Mouse (Mus musculus): Measurements from ENCODE around the gene Rbms3. TPM values are rescaled to one million over a fixed set of nuclear protein-coding genes. Genes with fewer than 3 reads are reported as not detected.

The Rbms3 gene
- total and polyA plus RNA-seq, 3 experiments: 8.1 to 12.5 (median 8.8) TPM

DNA sequence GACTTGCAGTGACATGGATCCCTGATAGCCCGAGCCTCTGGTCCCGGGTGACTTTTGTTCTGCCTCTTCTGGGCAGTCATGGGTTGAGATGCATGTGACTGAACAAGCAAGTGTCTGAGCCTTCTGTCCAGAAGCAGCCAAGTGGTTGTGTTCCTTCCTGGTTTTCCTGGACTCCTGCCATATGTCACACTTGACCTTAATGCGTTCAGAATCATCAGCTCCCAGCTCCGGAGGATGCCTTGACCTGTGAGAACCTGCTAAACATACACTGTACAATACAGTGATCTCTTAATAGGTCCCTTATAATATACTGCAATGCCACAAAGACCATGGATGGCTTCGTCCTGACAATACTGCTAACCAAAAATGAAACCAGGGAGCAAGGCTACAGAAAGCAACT, 798.3 kb downstream of the Rbms3 start:
- no peak for DNase-seq
- Histone ChIP-seq H3K9ac (ENCODE audit: low read depth, low read length) (no peak overlapping the region), H3K27ac (no peak overlapping the region; the same call in 1 of the 2 replicates), H3K36me3 (ENCODE audit: control insufficient read depth, insufficient read depth, low read length) (no peaks in the 10 kb centered on the region), H3K4me1 (ENCODE audit: control insufficient read depth, insufficient read depth, low read length) (peaks cover 1% of the 10 kb centered on the region), H3K79me2 (replicated peaks; ENCODE audit: control insufficient read depth, insufficient read depth, low read length) (no peaks in the 10 kb centered on the region), H3K4me3 (no peak overlapping the region), H3K27me3 (ENCODE audit: control insufficient read depth, insufficient read depth, low read length) (no peaks in the 10 kb centered on the region)
- intact Hi-C loops (cut with DNase I): no loop called here
- no peak for TF ChIP-seq EP300 (IDR thresholded peaks at IDR 0.05; ENCODE audit: insufficient read depth, low read depth, low read length)
- TF ChIP-seq POLR2A (IDR thresholded peaks at IDR 0.05; ENCODE audit: insufficient read depth, low read depth, low read length): no peak
- TF ChIP-seq CTCF (IDR thresholded peaks at IDR 0.05): no peak
- WGBS: 27% methylated on average over 5 of the region's 5 CpGs

DNA sequence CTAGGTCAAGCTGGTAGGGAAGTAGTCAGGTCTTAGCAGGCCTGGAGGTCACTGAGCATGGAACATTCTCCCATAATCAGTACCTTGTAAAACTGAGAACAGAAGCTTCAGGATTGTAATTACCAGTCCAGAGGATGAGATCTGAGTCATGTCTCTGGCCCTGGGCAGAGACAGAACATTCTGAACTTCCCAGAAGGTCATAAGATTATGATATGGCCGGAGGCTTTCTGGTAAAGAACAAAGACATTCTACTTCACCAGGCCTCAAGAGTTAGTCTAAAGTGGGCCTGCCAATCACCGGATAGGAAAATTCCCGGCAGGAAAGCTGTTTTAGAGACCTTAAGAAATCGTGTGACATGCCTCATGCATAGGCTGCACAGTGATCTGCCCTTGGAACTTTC, 799.8 kb downstream of the Rbms3 start:
- H3K79me2 ChIP-seq (replicated peaks; ENCODE audit: control insufficient read depth, insufficient read depth, low read length): no peaks in the 10 kb centered on the region
- no peak overlapping the region for H3K27ac ChIP-seq
- 61% methylated on average over 4 of the region's 4 CpGs for WGBS
- H3K27me3 ChIP-seq (ENCODE audit: control insufficient read depth, insufficient read depth, low read length): no peaks in the 10 kb centered on the region
- H3K9ac ChIP-seq (ENCODE audit: low read depth, low read length): no peak overlapping the region
- intact Hi-C loops (cut with DNase I): no loop called here
- H3K4me3 ChIP-seq: no peak overlapping the region
- TF ChIP-seq EP300 (IDR thresholded peaks at IDR 0.05; ENCODE audit: insufficient read depth, low read depth, low read length) (no peak), CTCF (IDR thresholded peaks at IDR 0.05) (no peak)
- peaks cover 1% of the 10 kb centered on the region for H3K4me1 ChIP-seq (ENCODE audit: control insufficient read depth, insufficient read depth, low read length)
- H3K36me3 ChIP-seq (ENCODE audit: control insufficient read depth, insufficient read depth, low read length): no peaks in the 10 kb centered on the region
- no peak for DNase-seq

DNA sequence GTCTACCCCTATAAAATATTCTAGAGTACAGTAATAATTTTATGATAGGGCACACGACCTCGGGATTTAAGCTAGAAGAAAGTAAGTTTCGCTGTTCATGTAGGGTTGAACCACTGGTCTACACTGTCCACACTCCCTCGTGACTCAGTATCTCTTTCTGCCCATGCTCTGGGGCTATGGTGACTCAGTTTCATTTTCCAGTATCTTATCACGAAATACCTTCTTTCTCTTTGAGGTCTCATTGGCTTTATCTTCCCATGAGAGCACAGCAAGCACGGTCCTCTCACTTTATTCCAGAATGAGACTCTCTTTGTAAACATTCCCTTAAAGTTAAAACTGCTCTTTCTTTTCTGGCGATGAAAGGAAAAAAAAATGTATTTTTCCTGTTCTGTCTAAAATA, 808.1 kb downstream of the Rbms3 start:
- TF ChIP-seq EP300 (IDR thresholded peaks at IDR 0.05; ENCODE audit: insufficient read depth, low read depth, low read length): no peak
- TF ChIP-seq POLR2A (IDR thresholded peaks at IDR 0.05; ENCODE audit: insufficient read depth, low read depth, low read length): no peak
- TF ChIP-seq CTCF (IDR thresholded peaks at IDR 0.05): no peak
- no peaks in the 10 kb centered on the region for H3K27me3 ChIP-seq (ENCODE audit: control insufficient read depth, insufficient read depth, low read length)
- no peak overlapping the region for H3K27ac ChIP-seq
- H3K4me1 ChIP-seq (ENCODE audit: control insufficient read depth, insufficient read depth, low read length): no peaks in the 10 kb centered on the region
- DNase-seq: no peak
- no peak overlapping the region for H3K4me3 ChIP-seq
- no peaks in the 10 kb centered on the region for H3K36me3 ChIP-seq (ENCODE audit: control insufficient read depth, insufficient read depth, low read length)
- no peak overlapping the region for H3K9ac ChIP-seq (ENCODE audit: low read depth, low read length)
- WGBS: 82% methylated on average over 7 of the region's 7 CpGs
- intact Hi-C loops (cut with DNase I): no loop called here
- H3K79me2 ChIP-seq (replicated peaks; ENCODE audit: control insufficient read depth, insufficient read depth, low read length): no peaks in the 10 kb centered on the region

DNA sequence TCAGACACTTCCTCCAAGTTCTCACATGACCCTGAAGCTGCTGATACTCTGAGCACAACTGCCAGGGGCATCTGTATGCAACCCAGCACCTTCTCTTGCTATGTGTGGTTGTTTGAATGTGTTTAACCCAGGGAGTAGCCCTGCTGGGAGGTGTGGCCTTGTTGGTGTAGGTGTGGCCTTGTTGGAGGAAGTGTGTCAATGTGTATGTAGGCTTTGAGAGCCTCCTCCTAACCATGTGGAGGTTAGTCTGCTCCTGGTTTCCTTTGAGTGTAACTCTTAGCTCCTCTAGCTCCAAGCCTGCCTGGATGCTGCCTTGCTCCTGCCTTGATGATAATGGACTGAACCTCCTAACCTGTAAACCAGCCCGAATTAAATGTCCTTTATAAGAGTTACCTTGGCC, 812.5 kb downstream of the Rbms3 start:
- Histone ChIP-seq H3K27ac (no peak overlapping the region), H3K4me1 (ENCODE audit: control insufficient read depth, insufficient read depth, low read length) (no peaks in the 10 kb centered on the region), H3K79me2 (replicated peaks; ENCODE audit: control insufficient read depth, insufficient read depth, low read length) (no peaks in the 10 kb centered on the region), H3K36me3 (ENCODE audit: control insufficient read depth, insufficient read depth, low read length) (no peaks in the 10 kb centered on the region), H3K27me3 (ENCODE audit: control insufficient read depth, insufficient read depth, low read length) (no peaks in the 10 kb centered on the region), H3K9ac (ENCODE audit: low read depth, low read length) (no peak overlapping the region), H3K4me3 (no peak overlapping the region)
- 75% methylated on average over 1 of the region's 1 CpGs for WGBS
- DNase-seq: no peak
- TF ChIP-seq EP300 (IDR thresholded peaks at IDR 0.05; ENCODE audit: insufficient read depth, low read depth, low read length): no peak
- TF ChIP-seq CTCF (IDR thresholded peaks at IDR 0.05): no peak
- no peak for TF ChIP-seq POLR2A (IDR thresholded peaks at IDR 0.05; ENCODE audit: insufficient read depth, low read depth, low read length)
- intact Hi-C loops (cut with DNase I): no loop called here

DNA sequence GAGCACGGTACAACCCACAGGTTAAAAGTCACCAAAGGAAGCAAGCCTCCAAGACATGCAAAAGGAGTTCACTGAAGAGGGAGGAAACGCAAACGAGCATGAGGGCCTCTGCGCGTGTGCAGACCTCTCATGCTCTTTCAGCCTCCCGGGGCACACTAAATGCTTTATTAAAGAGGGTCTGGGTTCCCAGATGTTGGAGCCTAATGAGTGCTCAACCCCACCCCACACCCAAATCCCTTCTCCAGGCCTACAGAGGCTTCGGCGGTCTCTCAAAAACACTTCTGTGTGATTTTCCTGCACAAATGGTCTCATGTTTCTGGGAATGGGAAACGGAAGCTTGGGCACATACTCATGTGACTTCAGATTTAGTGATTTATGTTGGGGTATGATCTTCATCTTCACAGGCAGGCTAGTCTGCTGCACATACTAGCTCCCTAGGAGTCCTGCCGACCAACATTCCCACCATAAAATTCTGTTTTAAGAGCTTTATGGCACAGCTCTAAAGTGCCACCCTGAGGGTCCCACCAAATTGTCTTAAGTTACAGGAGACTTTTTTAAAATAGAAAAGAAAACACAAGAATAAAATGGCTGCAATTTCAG, 815.1 kb downstream of the Rbms3 start:
- Histone ChIP-seq H3K4me1 (ENCODE audit: control insufficient read depth, insufficient read depth, low read length) (peaks cover 2% of the 10 kb centered on the region; the same call in 1 of the 2 replicates), H3K9ac (ENCODE audit: low read depth, low read length) (no peak overlapping the region), H3K79me2 (replicated peaks; ENCODE audit: control insufficient read depth, insufficient read depth, low read length) (no peaks in the 10 kb centered on the region), H3K27me3 (ENCODE audit: control insufficient read depth, insufficient read depth, low read length) (no peaks in the 10 kb centered on the region), H3K36me3 (ENCODE audit: control insufficient read depth, insufficient read depth, low read length) (no peaks in the 10 kb centered on the region), H3K4me3 (no peak overlapping the region), H3K27ac (no peak overlapping the region)
- WGBS: 83% methylated on average over 10 of the region's 10 CpGs
- no peak for TF ChIP-seq CTCF (IDR thresholded peaks at IDR 0.05)
- no peak for TF ChIP-seq EP300 (IDR thresholded peaks at IDR 0.05; ENCODE audit: insufficient read depth, low read depth, low read length)
- no peak for TF ChIP-seq POLR2A (IDR thresholded peaks at IDR 0.05; ENCODE audit: insufficient read depth, low read depth, low read length)
- no peak for DNase-seq
- intact Hi-C loops (cut with DNase I): no loop called here

DNA sequence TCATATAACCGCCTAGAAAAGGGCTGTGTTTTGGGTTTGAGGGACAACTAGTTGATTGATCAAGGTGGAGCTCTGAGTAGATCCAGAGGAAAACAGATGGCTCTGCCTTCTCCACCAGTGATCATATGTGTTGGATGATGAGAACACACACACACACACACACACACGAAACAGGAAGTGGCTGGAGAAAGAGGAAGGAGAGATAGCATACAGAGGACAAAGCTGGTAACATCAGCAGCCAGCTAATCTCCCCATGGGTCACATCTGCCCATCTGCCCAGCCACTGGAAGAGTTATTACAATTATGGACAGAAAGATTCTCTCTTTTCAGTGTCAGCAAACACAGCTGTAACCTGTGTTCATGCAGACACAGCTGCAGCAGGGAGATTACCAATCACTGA, 816.3 kb downstream of the Rbms3 start:
- Histone ChIP-seq H3K36me3 (ENCODE audit: control insufficient read depth, insufficient read depth, low read length) (no peaks in the 10 kb centered on the region), H3K27ac (no peak overlapping the region), H3K4me3 (no peak overlapping the region), H3K79me2 (replicated peaks; ENCODE audit: control insufficient read depth, insufficient read depth, low read length) (no peaks in the 10 kb centered on the region), H3K4me1 (ENCODE audit: control insufficient read depth, insufficient read depth, low read length) (peaks cover 2% of the 10 kb centered on the region; the same call in 1 of the 2 replicates), H3K27me3 (ENCODE audit: control insufficient read depth, insufficient read depth, low read length) (no peaks in the 10 kb centered on the region), H3K9ac (ENCODE audit: low read depth, low read length) (no peak overlapping the region)
- TF ChIP-seq POLR2A (IDR thresholded peaks at IDR 0.05; ENCODE audit: insufficient read depth, low read depth, low read length) (no peak), EP300 (IDR thresholded peaks at IDR 0.05; ENCODE audit: insufficient read depth, low read depth, low read length) (no peak), CTCF (IDR thresholded peaks at IDR 0.05) (no peak)
- 26% methylated on average over 2 of the region's 2 CpGs for WGBS
- intact Hi-C loops (cut with DNase I): no loop called here
- DNase-seq: no peak
